Mouse (Mus musculus): ENCODE results near the gene Gm20441. TPM values are rescaled to one million over a fixed set of nuclear protein-coding genes. Genes with fewer than 3 reads are reported as not detected.

The Gm20441 gene
- total RNA-seq (2014; rRNA removed) (not detected in 2 replicates), polyA plus RNA-seq (2015; fragmentation: Nextera tagmentation; extraction: Ambion mirVana) (not detected in 2 replicates)

DNA sequence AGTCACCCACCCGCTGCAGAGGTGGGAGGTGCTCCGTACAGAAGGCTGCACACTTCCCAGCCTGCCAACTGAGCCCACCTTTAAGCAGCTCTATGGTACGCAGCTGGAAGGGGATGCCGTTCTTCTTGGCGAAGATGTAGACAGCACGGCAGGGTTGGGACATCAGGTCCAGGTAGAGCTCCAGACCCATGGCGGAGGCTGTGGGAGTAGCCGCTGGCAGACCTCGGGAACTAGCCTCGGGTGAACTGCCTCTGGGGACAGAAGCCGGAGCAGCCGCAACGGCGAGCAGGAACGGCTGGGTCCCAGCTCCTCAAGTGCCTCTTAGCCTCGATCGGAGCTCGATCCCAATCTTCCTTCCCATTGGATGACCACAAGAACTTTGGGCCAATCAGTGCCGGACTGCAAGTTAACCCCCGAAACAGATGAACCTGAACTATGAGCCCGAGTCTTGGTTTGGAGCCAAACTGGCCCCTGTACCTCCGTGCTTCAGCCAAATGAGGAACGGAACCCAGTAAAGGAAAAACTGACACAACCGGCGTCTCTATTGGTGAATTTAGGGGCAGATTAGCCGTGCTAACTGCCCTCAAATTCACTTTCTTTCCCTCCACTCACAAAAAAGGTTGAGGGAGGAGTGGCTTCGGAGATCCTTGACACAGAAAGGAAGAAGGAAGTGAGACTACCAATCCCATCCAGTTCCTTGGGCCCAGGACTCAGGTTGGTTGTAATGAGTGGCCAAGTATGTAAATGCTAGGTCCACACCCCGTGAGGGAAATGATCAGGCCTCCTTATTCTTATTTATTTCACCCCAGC is at the start of gene Gm20441, which contains the start of gene Gstt3:
TSS of gene Gm20441 (minus strand) at position 186 of the 810 bp plus-strand sequence.
TSS of gene Gstt3 (minus strand) at position 646 of the 810 bp plus-strand sequence.
- H3K27ac ChIP-seq = no peak within 1 kb of the TSS
- H3K9me3 ChIP-seq (ENCODE audit: low read length) = no peaks in the 10 kb centered on the region
- ATAC-seq = 0 out of 2 replicates have a peak, but pooled peaks have one; percentile 62
- H3K4me2 ChIP-seq (ENCODE audit: low read depth, low read length) = peak within 1 kb of the TSS; percentile 90
- WGBS = under 1% methylated on average over 28 of the region's 28 CpGs
- peak within 1 kb of the TSS; percentile 40 for H3K9ac ChIP-seq (replicated peaks; ENCODE audit: low read length)
- no peak for TF ChIP-seq CTCF (IDR thresholded peaks at IDR 0.05; ENCODE audit: low read depth)
- peak; percentile 42 for DNase-seq (ENCODE audit: low spot score)
- peak within 1 kb of the TSS; percentile 41 for H3K4me3 ChIP-seq (ENCODE audit: low read length)
- peaks cover 8% of the 10 kb centered on the region; the same call in 1 of the 2 replicates for H3K4me1 ChIP-seq (ENCODE audit: insufficient read depth, low read length)
- H3K27me3 ChIP-seq (ENCODE audit: insufficient read depth, low read length) = peaks cover 18% of the 10 kb centered on the region; the same call in 1 of the 2 replicates
- no peaks in the 10 kb centered on the region for H3K36me3 ChIP-seq (ENCODE audit: insufficient read depth, low read length)

DNA sequence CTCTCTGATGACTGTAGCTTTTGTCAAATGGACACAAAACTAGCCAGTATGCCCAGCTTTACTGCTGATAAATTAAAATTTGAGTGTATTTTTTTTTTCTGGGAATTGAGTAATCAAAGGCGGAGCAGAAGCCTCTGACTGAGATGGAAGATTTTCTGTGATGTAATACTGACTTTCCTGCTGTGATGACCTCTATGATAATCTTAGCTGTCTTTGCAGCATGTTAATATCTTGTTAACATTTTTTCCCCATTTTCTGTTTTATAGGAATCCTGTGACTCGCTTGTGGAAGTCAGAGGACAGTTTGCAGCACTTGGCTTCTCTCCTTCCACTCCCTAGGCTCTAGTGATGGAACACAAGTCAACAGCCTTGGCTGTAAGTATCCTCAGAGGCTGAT is 49.5 kb upstream of the Gm20441 start:
- Histone ChIP-seq H3K4me1 (ENCODE audit: insufficient read depth, low read length) (peaks cover 13% of the 10 kb centered on the region; the same call in 1 of the 2 replicates), H3K36me3 (ENCODE audit: insufficient read depth, low read length) (no peaks in the 10 kb centered on the region), H3K27ac (no peak overlapping the region), H3K4me2 (ENCODE audit: low read depth, low read length) (no peak overlapping the region), H3K9me3 (ENCODE audit: low read length) (no peaks in the 10 kb centered on the region), H3K27me3 (ENCODE audit: insufficient read depth, low read length) (no peaks in the 10 kb centered on the region), H3K9ac (replicated peaks; ENCODE audit: low read length) (no peak overlapping the region), H3K4me3 (ENCODE audit: low read length) (no peak overlapping the region)
- no peak for DNase-seq (ENCODE audit: low spot score)
- no peak for TF ChIP-seq CTCF (IDR thresholded peaks at IDR 0.05; ENCODE audit: low read depth)
- ATAC-seq = no peak
- WGBS = 95% methylated on average over 2 of the region's 2 CpGs

DNA sequence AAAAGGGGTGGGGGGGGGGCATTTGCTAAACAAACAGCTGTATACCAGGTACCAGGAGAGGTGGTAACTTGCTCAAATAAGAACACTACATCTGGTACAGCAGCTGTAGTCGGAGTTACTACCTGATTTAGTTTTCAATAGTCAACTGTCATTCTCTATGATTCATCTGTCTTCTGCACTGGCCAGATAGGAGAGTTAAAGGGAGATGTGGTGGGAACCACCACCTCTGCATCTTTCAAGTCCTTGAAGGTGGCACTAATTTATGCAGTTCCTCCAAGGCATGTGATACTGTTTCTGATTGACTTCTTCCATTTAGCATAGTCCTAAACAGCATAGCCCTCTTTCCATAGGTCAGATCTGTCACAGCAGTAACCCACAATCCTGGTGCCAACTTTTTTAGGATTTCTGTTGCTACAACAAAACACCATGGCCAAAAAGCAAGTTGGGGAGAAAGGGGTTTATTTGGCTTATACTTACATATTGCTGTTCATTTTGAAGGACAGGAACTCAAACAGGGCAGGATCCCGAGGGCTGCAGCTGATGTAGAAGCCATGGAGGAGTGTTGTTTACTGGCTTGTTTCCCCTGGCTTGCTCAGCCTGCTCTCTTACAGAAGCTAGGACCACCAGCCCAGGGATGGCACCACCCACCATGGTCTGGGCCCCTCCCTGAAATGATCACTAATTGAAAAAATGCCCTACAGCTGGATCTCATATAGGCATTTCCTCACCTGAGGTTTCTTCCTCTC is 48.9 kb upstream of the Gm20441 start:
- no peak for ATAC-seq
- Histone ChIP-seq H3K9ac (replicated peaks; ENCODE audit: low read length) (no peak overlapping the region), H3K4me2 (ENCODE audit: low read depth, low read length) (no peak overlapping the region), H3K9me3 (ENCODE audit: low read length) (no peaks in the 10 kb centered on the region), H3K27me3 (ENCODE audit: insufficient read depth, low read length) (no peaks in the 10 kb centered on the region), H3K27ac (no peak overlapping the region), H3K36me3 (ENCODE audit: insufficient read depth, low read length) (no peaks in the 10 kb centered on the region), H3K4me1 (ENCODE audit: insufficient read depth, low read length) (peaks cover 13% of the 10 kb centered on the region; the same call in 1 of the 2 replicates), H3K4me3 (ENCODE audit: low read length) (no peak overlapping the region)
- no peak for DNase-seq (ENCODE audit: low spot score)
- WGBS = 95% methylated on average over 2 of the region's 2 CpGs
- no peak for TF ChIP-seq CTCF (IDR thresholded peaks at IDR 0.05; ENCODE audit: low read depth)

DNA sequence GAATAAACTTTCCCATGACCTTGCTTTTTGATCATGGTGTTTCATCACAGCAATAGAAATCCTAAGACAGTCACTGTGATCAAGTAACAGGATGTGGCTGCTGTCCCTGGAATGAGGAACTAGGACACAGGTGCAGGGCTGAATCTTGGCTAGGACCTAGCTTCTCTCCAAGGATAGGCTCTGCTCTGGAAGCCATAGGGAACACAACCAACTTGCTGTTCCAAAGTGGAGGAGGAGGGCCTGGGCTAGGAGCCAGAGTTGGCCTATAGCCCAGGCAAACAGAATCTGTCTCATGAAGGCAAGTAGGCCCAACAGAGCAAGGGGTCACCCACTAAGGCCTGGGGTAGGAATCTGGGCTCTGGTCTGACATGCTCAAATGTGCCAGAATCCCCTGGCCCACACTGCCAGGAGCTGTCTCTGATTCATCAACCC is 47.8 kb upstream of the Gm20441 start:
- Histone ChIP-seq H3K4me3 (ENCODE audit: low read length) (no peak overlapping the region), H3K9ac (replicated peaks; ENCODE audit: low read length) (no peak overlapping the region), H3K27me3 (ENCODE audit: insufficient read depth, low read length) (no peaks in the 10 kb centered on the region), H3K9me3 (ENCODE audit: low read length) (no peaks in the 10 kb centered on the region), H3K36me3 (ENCODE audit: insufficient read depth, low read length) (no peaks in the 10 kb centered on the region), H3K4me2 (ENCODE audit: low read depth, low read length) (no peak overlapping the region), H3K27ac (no peak overlapping the region), H3K4me1 (ENCODE audit: insufficient read depth, low read length) (peaks cover 3% of the 10 kb centered on the region; the same call in 1 of the 2 replicates)
- ATAC-seq = peak; percentile 84
- no peak for TF ChIP-seq CTCF (IDR thresholded peaks at IDR 0.05; ENCODE audit: low read depth)
- peak; percentile 82 for DNase-seq (ENCODE audit: low spot score)

DNA sequence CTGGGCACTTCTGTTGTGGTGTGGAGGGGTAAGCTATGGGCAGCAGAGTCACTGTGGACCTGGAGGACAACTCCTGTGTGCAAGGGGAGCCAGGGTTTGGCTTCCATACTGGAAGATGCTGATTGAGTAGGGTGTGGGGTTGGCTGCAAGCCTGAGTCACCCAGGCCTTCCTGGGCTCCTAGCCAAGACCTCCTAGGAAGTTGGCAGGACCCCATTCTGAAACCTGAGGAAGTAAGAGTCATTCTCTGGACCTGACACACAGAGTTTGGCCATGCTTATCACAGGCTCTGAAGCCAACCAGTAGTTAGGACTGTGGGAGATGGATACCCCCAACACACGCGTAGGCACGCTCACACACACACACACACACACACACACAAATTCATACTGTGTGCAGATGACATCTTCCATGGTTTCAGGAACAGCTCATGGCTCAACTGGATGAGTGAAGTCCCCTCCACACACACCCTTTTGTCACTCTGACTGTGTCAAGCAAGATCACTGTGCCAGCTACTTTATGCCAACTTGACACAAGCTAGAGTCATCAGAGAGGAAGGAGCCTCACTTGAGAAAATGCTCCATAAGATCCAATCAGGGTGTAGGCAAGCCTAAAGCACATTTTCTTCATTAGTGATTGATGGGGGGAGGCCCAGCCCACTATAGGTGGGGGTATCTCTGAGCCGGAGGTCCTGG is 47.1 kb upstream of the Gm20441 start:
- WGBS = 77% methylated on average over 4 of the region's 4 CpGs
- H3K4me1 ChIP-seq (ENCODE audit: insufficient read depth, low read length) = no peaks in the 10 kb centered on the region
- no peaks in the 10 kb centered on the region for H3K36me3 ChIP-seq (ENCODE audit: insufficient read depth, low read length)
- TF ChIP-seq CTCF (IDR thresholded peaks at IDR 0.05; ENCODE audit: low read depth) = no peak
- no peak overlapping the region for H3K9ac ChIP-seq (replicated peaks; ENCODE audit: low read length)
- no peaks in the 10 kb centered on the region for H3K27me3 ChIP-seq (ENCODE audit: insufficient read depth, low read length)
- DNase-seq (ENCODE audit: low spot score) (peak; percentile 53), ATAC-seq (no peak)
- no peaks in the 10 kb centered on the region for H3K9me3 ChIP-seq (ENCODE audit: low read length)
- no peak overlapping the region for H3K4me3 ChIP-seq (ENCODE audit: low read length)
- no peak overlapping the region for H3K27ac ChIP-seq
- H3K4me2 ChIP-seq (ENCODE audit: low read depth, low read length) = no peak overlapping the region

DNA sequence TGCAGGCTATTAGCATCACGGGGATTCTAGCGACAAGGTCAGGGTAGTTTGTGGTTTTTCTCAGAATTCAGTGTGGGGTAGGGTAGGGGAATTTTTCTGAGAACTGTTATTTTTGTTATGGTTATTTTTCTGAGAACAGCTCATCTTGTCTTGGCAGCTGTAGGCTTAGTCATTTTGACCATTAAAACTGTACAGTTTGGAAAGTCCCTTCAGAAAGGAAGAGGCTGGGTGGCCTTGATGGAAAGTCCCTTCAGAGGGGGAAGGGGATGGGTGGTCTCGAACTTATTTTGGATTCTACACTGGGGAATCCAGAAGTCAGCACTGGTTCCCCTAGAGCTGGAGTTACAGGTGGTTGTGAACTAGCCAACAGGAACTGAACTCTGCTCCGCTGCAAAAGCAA is 43.8 kb upstream of the Gm20441 start:
- DNase-seq (ENCODE audit: low spot score) = no peak
- TF ChIP-seq CTCF (IDR thresholded peaks at IDR 0.05; ENCODE audit: low read depth) = no peak
- no peak overlapping the region for H3K4me3 ChIP-seq (ENCODE audit: low read length)
- H3K27ac ChIP-seq = no peak overlapping the region
- no peaks in the 10 kb centered on the region for H3K27me3 ChIP-seq (ENCODE audit: insufficient read depth, low read length)
- H3K9ac ChIP-seq (replicated peaks; ENCODE audit: low read length) = no peak overlapping the region
- no peaks in the 10 kb centered on the region for H3K36me3 ChIP-seq (ENCODE audit: insufficient read depth, low read length)
- no peak overlapping the region for H3K4me2 ChIP-seq (ENCODE audit: low read depth, low read length)
- H3K9me3 ChIP-seq (ENCODE audit: low read length) = no peaks in the 10 kb centered on the region
- H3K4me1 ChIP-seq (ENCODE audit: insufficient read depth, low read length) = no peaks in the 10 kb centered on the region
- 83% methylated on average over 4 of the region's 4 CpGs for WGBS
- ATAC-seq = no peak
